8 mouse cellular contexts compared by ENCODE assay signal in genomic region chr1:191364477-191364876, GRCm38 (mm10). TPM values are rescaled to one million over a fixed set of nuclear protein-coding genes. Genes with fewer than 3 reads are reported as not detected.
DNase-seq lines count a peak whose midpoint lies in the region; ATAC-seq and TF ChIP-seq lines count a peak whose summit lies in the region.

No protein-coding gene starts in this region.

- H3K9me3 ChIP-seq in heart, embryonic 12.5 days (replicated peaks): no peaks in the 10 kb centered on the region

- peaks cover 8% of the 10 kb centered on the region for H3K79me2 ChIP-seq in heart, adult 2 months (replicated peaks; ENCODE audit: control insufficient read depth, insufficient read depth, low read length)

- TF ChIP-seq EP300 in heart, adult 2 months (IDR thresholded peaks at IDR 0.05; ENCODE audit: insufficient read depth, low read depth, low read length): no peak

- intact Hi-C loops in heart, adult 2 months (cut with DNase I): loop anchor here (2.0 kb wide), 1 partner anchor 204 kb away; no protein-coding TSS in a partner anchor

- TF ChIP-seq CTCF in heart, adult 2 months (IDR thresholded peaks at IDR 0.05): peak; percentile 80

- H3K36me3 ChIP-seq in heart, adult 2 months (ENCODE audit: control insufficient read depth, insufficient read depth, low read length): peaks cover 26% of the 10 kb centered on the region
- peaks cover 49% of the 10 kb centered on the region for H3K36me3 ChIP-seq in heart, embryonic 12.5 days

- no peak overlapping the region for H3K9ac ChIP-seq in heart, adult 2 months (ENCODE audit: low read depth, low read length)
- no peak overlapping the region for H3K9ac ChIP-seq in heart, embryonic 12.5 days

- H3K4me1 ChIP-seq in heart, adult 2 months (ENCODE audit: control insufficient read depth, insufficient read depth, low read length): peaks cover 3% of the 10 kb centered on the region
- H3K4me1 ChIP-seq in heart, embryonic 12.5 days (replicated peaks): no peaks in the 10 kb centered on the region

- H3K27me3 ChIP-seq in heart, adult 2 months (ENCODE audit: control insufficient read depth, insufficient read depth, low read length): no peaks in the 10 kb centered on the region
- H3K27me3 ChIP-seq in heart, embryonic 12.5 days (replicated peaks): no peaks in the 10 kb centered on the region

- 72% methylated on average over 4 of the region's 4 CpGs for WGBS in heart, adult 2 months
- 71% methylated on average over 4 of the region's 4 CpGs for WGBS in heart, embryonic 12.5 days

- no peak for TF ChIP-seq POLR2A in heart, adult 2 months (IDR thresholded peaks at IDR 0.05; ENCODE audit: insufficient read depth, low read depth, low read length)

- no peak for DNase-seq in heart, adult 2 months
- DNase-seq in brain, adult 2 months (ENCODE audit: low read depth, low spot score): peak; percentile 42
- DNase-seq in lung, postnatal 25 days (ENCODE audit: low spot score): peak; percentile 59
- no peak for DNase-seq in urinary bladder, adult 2 months (ENCODE audit: low spot score)
- no peak for DNase-seq in layer of hippocampus, postnatal 14 days (ENCODE audit: low spot score in 2 of 2)
- DNase-seq in cerebellum, adult 11 months: no peak

- no peak overlapping the region for H3K4me2 ChIP-seq in heart, embryonic 12.5 days

- no peak overlapping the region for H3K27ac ChIP-seq in heart, adult 2 months
- H3K27ac ChIP-seq in heart, embryonic 12.5 days (ENCODE audit: poor library complexity, severe bottlenecking): no peak overlapping the region

- ATAC-seq in heart, embryonic 12.5 days (ENCODE audit: insufficient number of reproducible peaks, low FRiP score): no peak
- peak; percentile 74 for ATAC-seq in CD4-positive, CD25-positive, alpha-beta regulatory T cell, adult 4 months

- H3K4me3 ChIP-seq in heart, adult 2 months: no peak overlapping the region
- no peak overlapping the region for H3K4me3 ChIP-seq in heart, embryonic 12.5 days

RNA-seq across cellular contexts. Expression of gene Ppp2r5a, which starts 38.6 kb away (rescaled TPM):
- total RNA-seq in heart, adult 2 months (2021): 100 to 1,000 TPM; 105 to 110 TPM
- polyA plus RNA-seq in heart, adult 2 months (2012; rRNA removed): 53.7 and 79.2 TPM in 2 replicates
- polyA plus RNA-seq in heart, embryonic 12.5 days (2016; fragmentation: Nextera tagmentation; extraction: Ambion mirVana): 43.0 and 45.6 TPM in 2 replicates
- 10 to 100 TPM; 44.5 to 70.5 TPM for polyA plus RNA-seq in CD4-positive, CD25-positive, alpha-beta regulatory T cell, adult 4 months (2017; shearing (Covaris generic))
- 71.1 and 76.4 TPM in 2 replicates for polyA plus RNA-seq in urinary bladder, adult 2 months (2012; rRNA removed)
- 10 to 100 TPM; 67.1 to 73.0 TPM for total RNA-seq in layer of hippocampus, postnatal 14 days (2021)

RNA-seq across cellular contexts. Expression of gene Tmem206, which starts 38.8 kb away (rescaled TPM):
- total RNA-seq in heart, adult 2 months (2021): 1 to 10 TPM; 3.3 to 3.6 TPM
- 3.9 and 6.0 TPM in 2 replicates for polyA plus RNA-seq in heart, adult 2 months (2012; rRNA removed)
- polyA plus RNA-seq in heart, embryonic 12.5 days (2016; fragmentation: Nextera tagmentation; extraction: Ambion mirVana): 16.6 and 18.1 TPM in 2 replicates
- polyA plus RNA-seq in CD4-positive, CD25-positive, alpha-beta regulatory T cell, adult 4 months (2017; shearing (Covaris generic)): 10 to 100 TPM; 24.4 to 29.2 TPM
- 7.5 TPM in 2 replicates for polyA plus RNA-seq in urinary bladder, adult 2 months (2012; rRNA removed)
- total RNA-seq in layer of hippocampus, postnatal 14 days (2021): 10 to 100 TPM in 1 of 2 experiments, 1 to 10 TPM in 1; 9.3 to 11.4 TPM

RNA-seq across cellular contexts. Expression of gene Nenf, which starts 46.5 kb away (rescaled TPM):
- 100 to 1,000 TPM in 1 of 2 experiments, 10 to 100 TPM in 1; 95.9 to 107 TPM for total RNA-seq in heart, adult 2 months (2021)
- 139 and 182 TPM in 2 replicates for polyA plus RNA-seq in heart, adult 2 months (2012; rRNA removed)
- polyA plus RNA-seq in heart, embryonic 12.5 days (2016; fragmentation: Nextera tagmentation; extraction: Ambion mirVana): 103 and 105 TPM in 2 replicates
- 1 to 10 TPM in 1 of 2 experiments, not detected in 1; 1.5 TPM for polyA plus RNA-seq in CD4-positive, CD25-positive, alpha-beta regulatory T cell, adult 4 months (2017; shearing (Covaris generic))
- 180 and 193 TPM in 2 replicates for polyA plus RNA-seq in urinary bladder, adult 2 months (2012; rRNA removed)
- 10 to 100 TPM; 64.7 to 67.4 TPM for total RNA-seq in layer of hippocampus, postnatal 14 days (2021)

Comparison
In these comparisons a context has a peak if more than half of its experiments do, and no peak if none do; other contexts are left out.
1. DNase-seq: peak in brain, adult 2 months (single experiment) and lung, postnatal 25 days (single experiment); none in heart, adult 2 months (0 of 2), urinary bladder, adult 2 months (single experiment), layer of hippocampus, postnatal 14 days (0 of 2) and cerebellum, adult 11 months (single experiment).
2. RNA of gene Nenf, which starts 46.5 kb away (polyA plus RNA-seq): 180 to 193 TPM in urinary bladder, adult 2 months, 139 to 182 TPM in heart, adult 2 months and 103 to 105 TPM in heart, embryonic 12.5 days; 1.5 TPM in CD4-positive, CD25-positive, alpha-beta regulatory T cell, adult 4 months; every median in the first group is over 10 times any median in the second.